Mouse (Mus musculus): Measurements from ENCODE around the gene Celf2.

Gene Celf2

DNA sequence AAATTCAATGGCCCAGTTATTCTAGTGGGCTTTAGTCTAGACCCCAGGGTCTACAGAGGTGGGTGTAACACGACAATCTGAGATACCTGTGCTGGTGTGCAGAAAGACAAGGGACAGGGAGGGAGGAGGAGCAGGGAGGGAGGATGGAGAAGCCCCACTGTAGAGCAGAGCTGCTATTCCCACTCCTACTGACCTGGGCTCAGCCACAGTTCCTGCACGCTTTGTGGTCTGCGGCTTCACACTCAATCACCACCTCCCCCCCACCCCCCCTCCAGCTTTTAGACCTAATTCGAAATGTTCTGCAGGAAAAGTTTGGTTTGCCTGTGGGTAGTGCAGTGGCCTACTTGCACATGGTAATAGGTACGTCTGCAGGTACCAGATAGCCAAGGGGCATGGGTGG is 1015.5 kb downstream of the Celf2 start:
- DNase-seq (ENCODE audit: low spot score) = no peak

DNA sequence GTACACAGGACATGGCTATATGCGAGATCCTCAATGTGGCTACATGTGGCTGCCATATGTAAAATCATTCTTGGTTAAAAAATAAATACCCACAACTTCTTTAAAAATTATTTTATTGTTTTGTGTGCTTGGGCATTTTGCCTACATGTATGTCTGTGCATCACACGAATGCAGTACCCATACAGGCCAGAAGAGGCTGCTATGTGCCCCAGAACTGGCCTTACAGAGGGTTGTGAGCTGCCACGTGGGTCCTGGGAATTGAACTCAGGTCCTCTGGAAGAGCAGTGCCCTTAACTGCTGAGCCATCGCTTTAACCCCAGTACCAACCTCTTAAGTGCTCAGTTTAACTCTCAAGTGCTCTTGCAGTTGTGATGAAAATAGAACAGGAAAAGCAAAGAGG is 1018.5 kb downstream of the Celf2 start:
- DNase-seq (ENCODE audit: low spot score) = no peak

DNA sequence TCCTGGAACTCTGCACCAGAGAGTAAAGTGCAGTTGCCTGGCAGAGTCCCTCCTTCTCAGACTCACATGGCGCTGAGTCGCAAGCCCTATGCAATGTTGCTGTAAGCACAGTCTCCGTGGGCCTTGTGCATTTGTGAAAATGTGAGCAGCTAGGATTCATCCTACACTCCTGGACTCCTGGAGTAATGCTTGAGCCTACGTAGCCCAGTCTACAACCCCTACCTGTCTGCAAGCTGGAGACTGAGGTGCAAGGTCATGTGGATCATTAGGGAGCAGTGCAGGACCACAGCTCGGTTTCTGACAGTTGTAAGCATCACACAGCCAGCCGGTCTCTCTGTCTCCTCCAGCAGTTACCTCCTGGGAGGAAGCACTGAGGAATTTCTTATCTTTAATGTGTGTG is 1019.3 kb downstream of the Celf2 start:
- DNase-seq (ENCODE audit: low spot score) = no peak
